Mouse (Mus musculus) macrophage (primary cell): Measurements from ENCODE around the gene Pdgfd. TPM values are rescaled to one million over a fixed set of nuclear protein-coding genes. Genes with fewer than 3 reads are reported as not detected.

ENCODE experiments used
- H3K27ac ChIP-seq: fragments of 350-480 bp; formaldehyde crosslinking; 2 replicates; pipeline ENCODE4 v1.9.0; 2021
- H3K36me3 ChIP-seq: fragments of 350-480 bp; formaldehyde crosslinking; 2 replicates; pipeline ENCODE4 v1.9.0; 2021; ENCODE audit errors: inconsistent target
- H3K4me3 ChIP-seq: fragments of 350-480 bp; formaldehyde crosslinking; 2 replicates; pipeline ENCODE4 v1.9.0; 2021; ENCODE audit errors: inconsistent target
- H3K79me2 ChIP-seq: fragments of 350-480 bp; formaldehyde crosslinking; 2 replicates; pipeline ENCODE4 v1.9.0; 2021; ENCODE audit errors: inconsistent target
- WGBS: methylation state at CpG from one replicate; pipeline ENCODE4 v1.1.7; 2026; ENCODE audit warnings: inconsistent platforms; ENCODE audit not compliant: missing documents; 5-methylcytosine and 5-hydroxymethylcytosine counted together
- polyA plus RNA-seq: library from polyadenylated mRNA; stranded (reverse); fragments of 250-400 nt; gene quantifications from 3 replicates; pipeline ENCODE4 v1.2.4, GENCODE M21; 2018; ENCODE audit warnings: inconsistent platforms

Pdgfd gene
- polyA plus RNA-seq, 1 experiment from 2014 or later: not detected

GRCm38 (mm10) chr9:6340750-6341149 is 172.4 kb downstream of the Pdgfd start:
- H3K36me3 ChIP-seq: no peaks in the 10 kb centered on the region
- H3K27ac ChIP-seq: no peak overlapping the region
- no peak overlapping the region for H3K4me3 ChIP-seq
- no peaks in the 10 kb centered on the region for H3K79me2 ChIP-seq

GRCm38 (mm10) chr9:6342854-6343253 is 174.5 kb downstream of the Pdgfd start:
- no peaks in the 10 kb centered on the region for H3K36me3 ChIP-seq
- no peak overlapping the region for H3K27ac ChIP-seq
- no peak overlapping the region for H3K4me3 ChIP-seq
- 83% methylated on average over 2 of the region's 10 CpGs for WGBS
- H3K79me2 ChIP-seq: no peaks in the 10 kb centered on the region

- Histone ChIP-seq H3K4me3 (no peak overlapping the region), H3K36me3 (no peaks in the 10 kb centered on the region), H3K27ac (no peak overlapping the region), H3K79me2 (no peaks in the 10 kb centered on the region)
- 71% methylated on average over 2 of the region's 2 CpGs for WGBS
These were observed 176.1 kb downstream of the Pdgfd start for GRCm38 (mm10) chr9:6344514-6344913.

GRCm38 (mm10) chr9:6344924-6345323 is 176.5 kb downstream of the Pdgfd start:
- H3K27ac ChIP-seq: no peak overlapping the region

GRCm38 (mm10) chr9:6345366-6345765 is 177.0 kb downstream of the Pdgfd start:
- H3K4me3 ChIP-seq: no peak overlapping the region
- no peaks in the 10 kb centered on the region for H3K79me2 ChIP-seq
- H3K36me3 ChIP-seq: no peaks in the 10 kb centered on the region
- no peak overlapping the region for H3K27ac ChIP-seq
- 100% methylated on average over 1 of the region's 1 CpGs for WGBS

More at GRCm38 (mm10) chr9:6344924-6345323, 176.5 kb downstream of the Pdgfd start:
- 64% methylated on average over 4 of the region's 4 CpGs for WGBS
- Histone ChIP-seq H3K79me2 (no peaks in the 10 kb centered on the region), H3K36me3 (no peaks in the 10 kb centered on the region), H3K4me3 (no peak overlapping the region)

GRCm38 (mm10) chr9:6353257-6353960 is 185.0 kb downstream of the Pdgfd start:
- Histone ChIP-seq H3K36me3 (no peaks in the 10 kb centered on the region), H3K4me3 (no peak overlapping the region), H3K79me2 (no peaks in the 10 kb centered on the region), H3K27ac (no peak overlapping the region)
- 71% methylated on average over 1 of the region's 1 CpGs for WGBS

GRCm38 (mm10) chr9:6360795-6361194 is 192.4 kb downstream of the Pdgfd start:
- Histone ChIP-seq H3K4me3 (no peak overlapping the region), H3K27ac (no peak overlapping the region), H3K79me2 (no peaks in the 10 kb centered on the region), H3K36me3 (no peaks in the 10 kb centered on the region)
- WGBS: 94% methylated on average over 2 of the region's 2 CpGs

GRCm38 (mm10) chr9:6366550-6366949 is 198.2 kb downstream of the Pdgfd start:
- Histone ChIP-seq H3K4me3 (no peak overlapping the region), H3K79me2 (no peaks in the 10 kb centered on the region), H3K36me3 (no peaks in the 10 kb centered on the region), H3K27ac (no peak overlapping the region)
- 100% methylated on average over 1 of the region's 1 CpGs for WGBS

- Histone ChIP-seq H3K36me3 (no peaks in the 10 kb centered on the region), H3K27ac (no peak overlapping the region), H3K79me2 (no peaks in the 10 kb centered on the region), H3K4me3 (no peak overlapping the region)
- WGBS: 10% methylated on average over 1 of the region's 1 CpGs
These were observed 233.4 kb downstream of the Pdgfd start for GRCm38 (mm10) chr9:6401764-6402163.

GRCm38 (mm10) chr9:6406535-6406934 is 238.2 kb downstream of the Pdgfd start:
- H3K36me3 ChIP-seq: no peaks in the 10 kb centered on the region
- WGBS: 86% methylated on average over 3 of the region's 3 CpGs
- H3K4me3 ChIP-seq: no peak overlapping the region
- no peak overlapping the region for H3K27ac ChIP-seq
- H3K79me2 ChIP-seq: no peaks in the 10 kb centered on the region

GRCm38 (mm10) chr9:6407972-6408371 is 239.6 kb downstream of the Pdgfd start:
- no peaks in the 10 kb centered on the region for H3K36me3 ChIP-seq
- 56% methylated on average over 4 of the region's 4 CpGs for WGBS
- H3K27ac ChIP-seq: no peak overlapping the region
- H3K79me2 ChIP-seq: no peaks in the 10 kb centered on the region
- no peak overlapping the region for H3K4me3 ChIP-seq

GRCm38 (mm10) chr9:6424606-6425005 is 256.2 kb downstream of the Pdgfd start:
- Histone ChIP-seq H3K27ac (no peak overlapping the region), H3K79me2 (no peaks in the 10 kb centered on the region), H3K36me3 (no peaks in the 10 kb centered on the region), H3K4me3 (no peak overlapping the region)

Other genes with a start within 250 kb of the Pdgfd start
- not detected in 3 replicates for gene Ddi1, start 101.3 kb downstream of the Pdgfd start, polyA plus RNA-seq